Mouse (Mus musculus) frontal cortex, postnatal 25 days (tissue): ENCODE data around the gene Sema3c.

Experiments used
- DNase-seq, 2 experiments: peaks; one replicate each; pipeline ENCODE4 v3.0.0; 2022; ENCODE audit warnings: low spot score in 2 of 2

Gene Sema3c

GRCm38 (mm10) chr5:17647643-17648226, 73.7 kb downstream of the Sema3c start:
- no peak for DNase-seq

- no peak for DNase-seq
Measured at GRCm38 (mm10) chr5:17648865-17649542, 74.9 kb downstream of the Sema3c start.

GRCm38 (mm10) chr5:17661223-17661622, 87.1 kb downstream of the Sema3c start:
- no peak for DNase-seq

GRCm38 (mm10) chr5:17671356-17671755, 97.3 kb downstream of the Sema3c start:
- no peak for DNase-seq

GRCm38 (mm10) chr5:17680862-17681261, 106.8 kb downstream of the Sema3c start:
- no peak for DNase-seq

GRCm38 (mm10) chr5:17689121-17689520, 115.0 kb downstream of the Sema3c start:
- DNase-seq, result no peak

- no peak for DNase-seq
Measured at GRCm38 (mm10) chr5:17689604-17690003, 115.5 kb downstream of the Sema3c start.

- no peak for DNase-seq
Measured at GRCm38 (mm10) chr5:17695366-17695765, 121.3 kb downstream of the Sema3c start.

- no peak for DNase-seq
Measured at GRCm38 (mm10) chr5:17698905-17699304, 124.8 kb downstream of the Sema3c start.

GRCm38 (mm10) chr5:17704160-17704559, 130.1 kb downstream of the Sema3c start:
- DNase-seq, result no peak

- no peak for DNase-seq
Measured at GRCm38 (mm10) chr5:17707086-17707485, 133.0 kb downstream of the Sema3c start.

- no peak for DNase-seq
Measured at GRCm38 (mm10) chr5:17712374-17712773, 138.3 kb downstream of the Sema3c start.

GRCm38 (mm10) chr5:17715206-17715605, 141.1 kb downstream of the Sema3c start:
- DNase-seq, result no peak

GRCm38 (mm10) chr5:17720011-17720410, 145.9 kb downstream of the Sema3c start:
- no peak for DNase-seq

- no peak for DNase-seq
Measured at GRCm38 (mm10) chr5:17724031-17724430, 149.9 kb downstream of the Sema3c start.

GRCm38 (mm10) chr5:17728047-17728446, 154.0 kb downstream of the Sema3c start:
- no peak for DNase-seq

- DNase-seq, result no peak
Measured at GRCm38 (mm10) chr5:17739805-17740204, 165.7 kb downstream of the Sema3c start.

- DNase-seq, result no peak
Measured at GRCm38 (mm10) chr5:17746520-17746919, 172.4 kb downstream of the Sema3c start.

- no peak for DNase-seq
Measured at GRCm38 (mm10) chr5:17747143-17747542, 173.1 kb downstream of the Sema3c start.

GRCm38 (mm10) chr5:17748293-17748692, 174.2 kb downstream of the Sema3c start:
- no peak for DNase-seq

GRCm38 (mm10) chr5:17753471-17754005, 179.5 kb downstream of the Sema3c start:
- no peak for DNase-seq

- DNase-seq, result no peak
Measured at GRCm38 (mm10) chr5:17766006-17766677, 192.1 kb downstream of the Sema3c start.

GRCm38 (mm10) chr5:17770328-17770727, 196.2 kb downstream of the Sema3c start:
- DNase-seq, result no peak
